Mouse (Mus musculus) embryonic fibroblast, embryonic 13.5 days (primary cell): Measurements from ENCODE around the gene Pde4dip.

Experiments
- CTCF ChIP-seq: IDR thresholded peaks from 2 replicates; pipeline ENCODE4 v1.5.1; 2011; ENCODE audit warnings: mild to moderate bottlenecking, control low read depth, low read length, moderate library complexity, borderline replicate concordance; ENCODE audit not compliant: insufficient read depth
- POLR2A ChIP-seq: IDR thresholded peaks from 2 replicates; pipeline ENCODE4 v1.6.1; 2011; ENCODE audit warnings: low read depth, mild to moderate bottlenecking, control low read depth, low read length, moderate library complexity

DNA sequence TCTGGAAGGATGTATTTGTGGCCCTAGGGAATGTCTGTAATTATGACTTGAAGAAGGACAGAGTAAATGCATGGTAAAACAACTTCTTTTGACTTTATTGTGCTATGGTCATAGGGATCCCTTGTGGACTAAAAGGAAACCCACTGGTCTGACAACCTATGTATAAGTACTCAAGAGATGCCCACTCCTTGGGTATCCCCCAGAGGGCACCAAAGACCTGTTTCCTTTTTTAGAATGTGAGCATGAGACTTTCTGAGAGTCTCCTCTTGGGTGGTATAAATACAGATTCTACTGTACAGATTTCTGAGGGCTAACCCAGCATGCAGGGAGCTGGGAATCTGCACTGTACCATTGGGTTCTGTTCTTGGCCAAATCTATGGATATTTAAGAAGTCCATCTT is 48.1 kb downstream of the Pde4dip start:
- TF ChIP-seq POLR2A (no peak), CTCF (no peak)
